9 mouse cellular contexts compared by ENCODE assay signal in the genomic region with DNA sequence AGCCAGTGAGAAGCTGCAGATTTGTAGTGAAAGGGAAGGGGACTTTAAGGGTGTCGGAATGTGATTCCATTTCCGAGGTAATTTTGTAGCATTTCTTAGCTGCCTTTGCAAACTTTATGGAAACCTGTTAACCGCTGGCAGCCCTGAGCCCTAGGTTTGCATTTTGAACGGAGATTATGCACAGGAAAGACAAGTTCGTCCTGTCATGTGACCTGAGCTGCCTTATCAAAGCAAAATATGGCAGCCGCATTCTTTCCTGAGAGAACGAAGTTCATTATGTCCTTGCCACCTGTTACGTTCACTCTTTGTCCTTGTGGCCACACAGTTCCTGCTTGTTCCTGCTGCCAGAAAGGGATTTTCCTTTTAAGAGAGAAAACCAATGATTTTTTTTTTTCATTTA.
DNase-seq lines count a peak whose midpoint lies in the region; ATAC-seq and TF ChIP-seq lines count a peak whose summit lies in the region.
"Had no signal": no experiment of that assay in that cellular context is flagged by ENCODE, and none has a peak within 500 bp of the region (broad histone marks: within the 10 kb centered on the region; RNA-seq: fewer than 3 reads in every experiment).

No protein-coding gene starts in this region.

- no peaks in the 10 kb centered on the region for H3K4me1 ChIP-seq in cerebellum, adult 2 months (ENCODE audit: control insufficient read depth, insufficient read depth, low read length)
- no peaks in the 10 kb centered on the region for H3K4me1 ChIP-seq in embryonic fibroblast, embryonic 13.5 days (ENCODE audit: control insufficient read depth, insufficient read depth, low read length)
- H3K4me1 ChIP-seq in stomach, embryonic 16.5 days (ENCODE audit: control insufficient read depth, insufficient read depth, low read length), result peaks cover 7% of the 10 kb centered on the region

- no peak for TF ChIP-seq CTCF in cerebellum, adult 2 months (IDR thresholded peaks at IDR 0.05; ENCODE audit: borderline replicate concordance, insufficient read depth, low read depth, low read length)
- TF ChIP-seq CTCF in embryonic fibroblast, embryonic 13.5 days (IDR thresholded peaks at IDR 0.05; ENCODE audit: borderline replicate concordance, insufficient read depth, low read length), result no peak

- DNase-seq in cerebellum, adult 2 months, result peak in 1 of 2 experiments; percentile 8
- DNase-seq in cerebellum, adult 11-12 months, result no peak
- peak; percentile 50 to 54 for DNase-seq in heart, postnatal 36 days
- peak; percentile 38 for DNase-seq in large intestine, adult 2 months (ENCODE audit: low read depth, low spot score)
- DNase-seq in cerebellum, postnatal 4 days (ENCODE audit: low spot score in 2 of 2), result no peak

- 52% methylated on average over 8 of the region's 8 CpGs for WGBS in cerebellum, adult 2 months
- 21% methylated on average over 8 of the region's 8 CpGs for WGBS in large intestine, adult 2 months
- WGBS in stomach, embryonic 16.5 days, result 10% methylated on average over 8 of the region's 8 CpGs

- H3K27me3 ChIP-seq in cerebellum, adult 2 months (ENCODE audit: control insufficient read depth, insufficient read depth, low read length), result no peaks in the 10 kb centered on the region
- H3K27me3 ChIP-seq in stomach, embryonic 16.5 days (ENCODE audit: control insufficient read depth, insufficient read depth, low read length), result no peaks in the 10 kb centered on the region

- H3K9ac ChIP-seq in stomach, embryonic 16.5 days (ENCODE audit: low read length), result peak overlapping the region; percentile 59

- no peak for TF ChIP-seq POLR2A in cerebellum, adult 2 months (IDR thresholded peaks at IDR 0.05; ENCODE audit: borderline replicate concordance, insufficient read depth, low read length)
- TF ChIP-seq POLR2A in embryonic fibroblast, embryonic 13.5 days (IDR thresholded peaks at IDR 0.05; ENCODE audit: low read depth, low read length), result no peak

- H3K4me3 ChIP-seq in cerebellum, adult 2 months (replicated peaks; ENCODE audit: insufficient read depth, low read depth, low read length), result peak overlapping the region; percentile 5
- H3K4me3 ChIP-seq in embryonic fibroblast, embryonic 13.5 days (ENCODE audit: insufficient read depth, low read length), result peak overlapping the region; percentile 15
- peak overlapping the region; percentile 55 for H3K4me3 ChIP-seq in stomach, embryonic 16.5 days (replicated peaks; ENCODE audit: low read length)
- H3K4me3 ChIP-seq: erythroblast, embryonic 14.5 days had no signal

- no peaks in the 10 kb centered on the region for H3K36me3 ChIP-seq in stomach, embryonic 16.5 days (ENCODE audit: control insufficient read depth, insufficient read depth, low read length)

- peak; percentile 32; the same call in 1 of the 2 replicates for ATAC-seq in megakaryocyte progenitor cell, adult 5-6 weeks (replicated peaks; ENCODE audit: poor library complexity)
- ATAC-seq in stomach, embryonic 16.5 days (ENCODE audit: insufficient read depth, low FRiP score), result peak; percentile 68; the same call in 1 of the 2 replicates

- intact Hi-C loops in heart, postnatal 36 days (cut with DNase I), result loop anchor here (2.0 to 10.0 kb wide), 4 partner anchors 41 to 316 kb away; a partner anchor contains a TSS

- no peak overlapping the region; the same call in 1 of the 2 replicates for H3K27ac ChIP-seq in cerebellum, adult 2 months (ENCODE audit: insufficient read depth, low read length)
- H3K27ac ChIP-seq in embryonic fibroblast, embryonic 13.5 days (ENCODE audit: insufficient read depth, low read length), result no peak overlapping the region
- H3K27ac ChIP-seq in stomach, embryonic 16.5 days (ENCODE audit: low read length), result peak overlapping the region; percentile 78

- peak overlapping the region; percentile 52 for H3K4me2 ChIP-seq in stomach, embryonic 16.5 days (ENCODE audit: low read depth, low read length)

- no peaks in the 10 kb centered on the region for H3K9me3 ChIP-seq in stomach, embryonic 16.5 days (replicated peaks; ENCODE audit: control insufficient read depth, low read length)

Comparison
In these comparisons a context has a peak if more than half of its experiments do, and no peak if none do; other contexts are left out.
1. DNase-seq: peak in heart, postnatal 36 days (2 of 2) and large intestine, adult 2 months (single experiment); none in cerebellum, adult 11-12 months (single experiment) and cerebellum, postnatal 4 days (0 of 2).
2. H3K4me3 ChIP-seq: peak in every context shown above with its lines; median percentile 55 in stomach, embryonic 16.5 days; 15 in embryonic fibroblast, embryonic 13.5 days; 5 in cerebellum, adult 2 months.